Comparison of ENCODE assay signal across 10 mouse cellular contexts in genomic region chr17:71997680-71998079, GRCm38 (mm10).
A peak's percentile ranks its signal among the peaks of the same experiment; 100 is the strongest.
DNase-seq lines count a peak whose midpoint lies in the region; ATAC-seq and TF ChIP-seq lines count a peak whose summit lies in the region.
"Had no signal": no experiment of that assay in that cellular context is flagged by ENCODE, and none has a peak within 500 bp of the region (broad histone marks: within the 10 kb centered on the region; RNA-seq: fewer than 3 reads in every experiment).

No protein-coding gene starts in this region.

- H3K4me3 ChIP-seq in liver, postnatal 0 days (ENCODE audit: low read depth, low read length) = no peak overlapping the region
- H3K4me3 ChIP-seq: heart, embryonic 13.5 days had no signal

- no peak overlapping the region for H3K9ac ChIP-seq in liver, postnatal 0 days (replicated peaks)
- H3K9ac ChIP-seq: heart, embryonic 13.5 days; liver, embryonic 14.5 days had no signal

- DNase-seq in layer of hippocampus, adult 8-10 months (ENCODE audit: low spot score in 2 of 2) = peak; percentile 12 to 17
- no peak for DNase-seq in layer of hippocampus, postnatal 10 days (ENCODE audit: low spot score in 2 of 2)
- peak; percentile 83 for DNase-seq in brain, adult 2 months (ENCODE audit: low read depth, low spot score)
- peak; percentile 13 to 60 for DNase-seq in left cerebral cortex, adult 9 months (ENCODE audit: low spot score in 2 of 2)
- DNase-seq in right cerebral cortex, postnatal 4 days = peak; percentile 13
- DNase-seq in liver, postnatal 0 days = no peak
- DNase-seq: kidney, postnatal 25 days had no signal

- no peaks in the 10 kb centered on the region for H3K36me3 ChIP-seq in liver, postnatal 0 days (replicated peaks; ENCODE audit: insufficient read depth, low read length)
- H3K36me3 ChIP-seq: heart, embryonic 13.5 days had no signal

- no peak for TF ChIP-seq CTCF in liver, postnatal 0 days (IDR thresholded peaks at IDR 0.05; ENCODE audit: low read depth)

- H3K27me3 ChIP-seq in liver, postnatal 0 days (ENCODE audit: insufficient read depth, low read length) = no peaks in the 10 kb centered on the region
- H3K27me3 ChIP-seq: heart, embryonic 13.5 days had no signal

- TF ChIP-seq EP300 in liver, postnatal 0 days (IDR thresholded peaks at IDR 0.05; ENCODE audit: low read depth) = no peak

- no peak for ATAC-seq in megakaryocyte progenitor cell, adult 5-6 weeks (replicated peaks; ENCODE audit: poor library complexity)
- ATAC-seq in liver, postnatal 0 days = no peak

- H3K27ac ChIP-seq in liver, postnatal 0 days (ENCODE audit: low read depth) = no peak overlapping the region
- H3K27ac ChIP-seq: heart, embryonic 13.5 days; liver, embryonic 14.5 days had no signal

- H3K4me1 ChIP-seq in liver, postnatal 0 days (ENCODE audit: insufficient read depth) = no peaks in the 10 kb centered on the region
- H3K4me1 ChIP-seq: heart, embryonic 13.5 days had no signal

- no peaks in the 10 kb centered on the region for H3K9me3 ChIP-seq in liver, postnatal 0 days (ENCODE audit: low read length)
- H3K9me3 ChIP-seq: heart, embryonic 13.5 days had no signal

- no peak overlapping the region for H3K4me2 ChIP-seq in liver, postnatal 0 days (ENCODE audit: low read depth, low read length)
- H3K4me2 ChIP-seq: heart, embryonic 13.5 days had no signal

- 87% methylated on average over 3 of the region's 3 CpGs for WGBS in liver, postnatal 0 days (ENCODE audit: insufficient replicate concordance)

Comparison
In these comparisons a context has a peak if more than half of its experiments do, and no peak if none do; other contexts are left out.
1. DNase-seq: peak in layer of hippocampus, adult 8-10 months (2 of 2), brain, adult 2 months (single experiment), left cerebral cortex, adult 9 months (2 of 2) and right cerebral cortex, postnatal 4 days (single experiment); none in layer of hippocampus, postnatal 10 days (0 of 2) and liver, postnatal 0 days (single experiment).